Mouse (Mus musculus) ES-E14 (cell line): ENCODE measurements around the gene Arf3. TPM values are rescaled to one million over a fixed set of nuclear protein-coding genes. Genes with fewer than 3 reads are reported as not detected.

Source experiments
- DNase-seq: peaks from one replicate; pipeline ENCODE4 v3.0.0-alpha.2; 2013; ENCODE audit warnings: low read depth, low spot score
- H3K27ac ChIP-seq: 2 replicates; pipeline ENCODE4 v1.5.1; 2012; ENCODE audit warnings: low read depth, mild to moderate bottlenecking, low read length, moderate library complexity, mixed read lengths; ENCODE audit not compliant: poor library complexity, insufficient read depth, severe bottlenecking
- H3K36me3 ChIP-seq: 2 replicates; pipeline ENCODE4 v1.6.1; 2012; ENCODE audit warnings: mild to moderate bottlenecking, low read length, moderate library complexity, mixed read lengths; ENCODE audit not compliant: control insufficient read depth, poor library complexity, insufficient read depth, severe bottlenecking
- H3K4me1 ChIP-seq, 2 experiments: fragments of 150-350 bp in 1 of 2; sonication (generic) in 1 of 2; 2 replicates each; pipeline ENCODE4 v1.6.1; 2012; ENCODE audit warnings: low read length in 2 of 2, mild to moderate bottlenecking in 1 of 2, mixed read lengths in 1 of 2; ENCODE audit not compliant: control insufficient read depth in 2 of 2, insufficient read depth in 2 of 2, poor library complexity in 1 of 2
- H3K4me3 ChIP-seq, 2 experiments: fragments of 150-350 bp in 1 of 2; sonication (generic) in 1 of 2; 2 replicates each; pipeline ENCODE4 v1.5.1; 2012; ENCODE audit warnings: low read length in 2 of 2, low read depth in 1 of 2, mild to moderate bottlenecking in 1 of 2, mixed read lengths in 1 of 2; ENCODE audit not compliant: insufficient read depth in 1 of 2, poor library complexity in 1 of 2, severe bottlenecking in 1 of 2
- H3K9ac ChIP-seq: 2 replicates; pipeline ENCODE4 v1.6.1; 2012; ENCODE audit warnings: low read depth, mild to moderate bottlenecking, low read length, mixed read lengths; ENCODE audit not compliant: poor library complexity, insufficient read depth, severe bottlenecking
- H3K9me3 ChIP-seq: fragments of 150-350 bp; sonication (generic); 2 replicates; pipeline ENCODE4 v1.6.1; 2012; ENCODE audit warnings: low read depth, mild to moderate bottlenecking, low read length; ENCODE audit not compliant: control insufficient read depth, insufficient read depth
- CHD2 ChIP-seq: IDR thresholded peaks from 2 replicates; pipeline ENCODE4 v1.6.1; 2014; ENCODE audit warnings: mild to moderate bottlenecking, low read depth, low read length, inconsistent platforms
- HCFC1 ChIP-seq: IDR thresholded peaks from 2 replicates; pipeline ENCODE4 v1.6.1; 2012; ENCODE audit warnings: low read length, inconsistent platforms, borderline replicate concordance; ENCODE audit not compliant: insufficient read depth
- MAFK ChIP-seq: IDR thresholded peaks from 2 replicates; pipeline ENCODE4 v1.6.1; 2014; ENCODE audit warnings: mild to moderate bottlenecking, low read depth, low read length, inconsistent platforms; ENCODE audit not compliant: insufficient read depth
- ZC3H11A ChIP-seq: IDR thresholded peaks from 2 replicates; pipeline ENCODE4 v1.6.1; 2012; ENCODE audit warnings: low read depth, mild to moderate bottlenecking, inconsistent platforms, low read length, borderline replicate concordance
- ZNF384 ChIP-seq: IDR thresholded peaks from 2 replicates; pipeline ENCODE4 v1.6.1; 2012; ENCODE audit warnings: low read depth, low read length, inconsistent platforms
- in situ Hi-C, 2 experiments: fragments of 600-800 bp; cut with MboI; formaldehyde crosslinking; loops; one replicate each; pipeline ENCODE4 v1.15.1; 2025; ENCODE audit warnings: low sequenced_read_pairs in 2 of 2, inconsistent platforms in 1 of 2; ENCODE audit not compliant: unreplicated experiment in 2 of 2
- total RNA-seq: library from RNA; depleted of rRNA; stranded (reverse); fragments of 300-350 nt; gene quantifications from 2 replicates; pipeline ENCODE4 v1.2.3, GENCODE M21; 2012

Arf3 gene
- total RNA-seq, 1 experiment: 41.2 TPM

DNA sequence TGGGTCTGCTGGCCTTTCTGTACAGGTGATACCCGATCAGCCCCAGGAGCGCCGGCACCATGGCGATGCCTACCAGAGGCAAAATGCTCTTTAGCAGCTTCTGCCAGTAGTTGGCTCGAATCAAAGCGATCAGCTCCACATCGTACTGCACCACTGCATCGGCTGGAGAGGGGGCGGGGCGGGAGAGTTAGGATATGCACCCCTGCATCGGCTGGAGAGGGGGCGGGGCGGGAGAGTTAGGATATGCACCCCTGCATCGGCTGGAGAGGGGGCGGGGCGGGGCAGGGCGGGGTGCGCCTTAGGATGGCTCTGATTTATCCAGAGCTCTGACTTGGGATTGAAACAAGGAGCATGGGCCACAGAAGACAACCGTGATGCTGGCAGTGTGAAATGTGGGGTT is 38.6 kb downstream of the Arf3 start:
- Histone ChIP-seq H3K36me3 (no peaks in the 10 kb centered on the region), H3K27ac (no peak overlapping the region), H3K4me3 (peak overlapping the region in 1 of 2 experiments; percentile 28; a peak in 2 of 4 replicates), H3K4me1 (peaks cover 4 to 24% of the 10 kb centered on the region in 2 experiments; a peak in 3 of 4 replicates), H3K9me3 (no peaks in the 10 kb centered on the region), H3K9ac (no peak overlapping the region)
- TF ChIP-seq ZC3H11A: no peak
- in situ Hi-C loops: no loop called here
- DNase-seq: no peak

DNA sequence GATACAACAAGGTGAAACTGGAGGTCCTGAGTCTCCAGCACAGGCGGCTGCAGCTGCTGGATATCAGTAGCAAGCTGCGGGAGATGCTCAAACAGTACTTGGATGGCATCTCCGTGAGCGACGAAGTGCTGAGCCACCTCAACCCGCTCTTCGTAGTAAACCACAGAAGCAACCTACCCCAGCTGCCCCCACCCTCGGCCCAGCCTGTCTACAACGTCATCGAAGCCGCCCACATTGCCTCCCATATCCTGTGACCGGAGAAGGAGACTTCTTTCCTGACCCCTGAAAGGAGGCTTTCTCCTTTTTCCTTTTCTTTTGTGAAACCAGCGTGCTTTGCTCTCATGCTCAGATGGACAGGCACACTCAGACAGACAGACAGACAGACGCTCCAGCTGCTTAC is 40.2 kb downstream of the Arf3 start:
- peak overlapping the region in 1 of 2 experiments; percentile 66; a peak in 2 of 4 replicates for H3K4me3 ChIP-seq
- H3K36me3 ChIP-seq: no peaks in the 10 kb centered on the region
- TF ChIP-seq CHD2 (no peak), ZC3H11A (no peak), HCFC1 (no peak), ZNF384 (no peak), MAFK (no peak)
- H3K27ac ChIP-seq: no peak overlapping the region; the same call in 1 of the 2 replicates
- H3K9ac ChIP-seq: 0 out of 2 replicates have a peak overlapping the region, but pooled peaks have one; percentile 26
- no peak for DNase-seq
- in situ Hi-C loops: no loop called here
- H3K9me3 ChIP-seq: no peaks in the 10 kb centered on the region
- peaks cover 4 to 21% of the 10 kb centered on the region in 2 experiments; a peak in 3 of 4 replicates for H3K4me1 ChIP-seq

DNA sequence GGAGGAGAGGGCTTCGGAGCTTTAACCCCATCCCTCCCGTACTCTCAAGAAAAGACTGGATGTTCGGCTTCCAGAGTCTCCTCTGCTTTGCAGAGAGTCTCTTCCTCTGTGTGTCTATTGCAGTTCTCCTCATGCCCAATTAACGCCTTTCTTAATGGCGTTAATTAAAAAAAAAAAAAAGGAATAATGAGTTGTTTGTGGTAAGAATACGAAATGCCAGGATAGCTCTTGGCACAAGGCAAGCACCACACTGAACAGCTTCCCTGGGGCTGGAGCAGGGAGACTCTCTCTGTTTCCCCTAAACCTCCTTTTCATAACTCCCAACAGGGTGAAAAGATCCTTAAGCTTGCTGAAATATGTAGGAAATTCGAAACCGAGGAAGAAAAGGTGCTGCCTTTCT is 40.8 kb downstream of the Arf3 start:
- no peak for TF ChIP-seq HCFC1
- no peak for TF ChIP-seq MAFK
- H3K4me3 ChIP-seq: peak overlapping the region in 1 of 2 experiments; percentile 66; a peak in 1 of 4 replicates
- 0 out of 2 replicates have a peak overlapping the region, but pooled peaks have one; percentile 26 for H3K9ac ChIP-seq
- H3K27ac ChIP-seq: no peak overlapping the region
- DNase-seq: no peak
- H3K9me3 ChIP-seq: no peaks in the 10 kb centered on the region
- in situ Hi-C loops: no loop called here
- no peaks in the 10 kb centered on the region for H3K36me3 ChIP-seq
- H3K4me1 ChIP-seq: peaks cover 6 to 21% of the 10 kb centered on the region in 2 experiments; a peak in 3 of 4 replicates

DNA sequence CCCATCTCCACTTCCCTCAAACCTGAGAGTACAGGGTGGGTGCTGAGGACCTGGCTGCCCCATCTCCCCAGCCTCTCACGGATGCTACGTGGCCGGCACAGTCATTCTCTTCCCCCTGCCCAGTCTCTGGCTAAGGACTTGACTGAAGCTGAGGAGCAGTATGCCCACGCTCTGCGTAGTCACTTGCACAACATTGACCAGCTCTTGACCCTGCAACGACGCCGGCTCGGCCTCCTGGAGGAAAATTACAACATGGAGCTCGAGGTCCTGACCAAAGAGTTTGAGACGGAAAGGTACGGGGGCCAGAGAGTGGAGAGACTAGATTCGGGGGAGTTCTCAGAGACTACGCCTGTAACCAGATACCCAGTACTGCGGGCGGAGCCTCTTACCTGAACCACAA is 45.7 kb downstream of the Arf3 start:
- Histone ChIP-seq H3K4me1 (peaks cover 4 to 6% of the 10 kb centered on the region in 2 experiments; a peak in 1 of 4 replicates), H3K9me3 (no peaks in the 10 kb centered on the region), H3K9ac (no peak overlapping the region), H3K36me3 (no peaks in the 10 kb centered on the region), H3K4me3 (no peak overlapping the region), H3K27ac (no peak overlapping the region)
- in situ Hi-C loops: no loop called here
- TF ChIP-seq ZNF384 (no peak), CHD2 (no peak), MAFK (no peak), ZC3H11A (no peak), HCFC1 (no peak)
- DNase-seq: no peak

DNA sequence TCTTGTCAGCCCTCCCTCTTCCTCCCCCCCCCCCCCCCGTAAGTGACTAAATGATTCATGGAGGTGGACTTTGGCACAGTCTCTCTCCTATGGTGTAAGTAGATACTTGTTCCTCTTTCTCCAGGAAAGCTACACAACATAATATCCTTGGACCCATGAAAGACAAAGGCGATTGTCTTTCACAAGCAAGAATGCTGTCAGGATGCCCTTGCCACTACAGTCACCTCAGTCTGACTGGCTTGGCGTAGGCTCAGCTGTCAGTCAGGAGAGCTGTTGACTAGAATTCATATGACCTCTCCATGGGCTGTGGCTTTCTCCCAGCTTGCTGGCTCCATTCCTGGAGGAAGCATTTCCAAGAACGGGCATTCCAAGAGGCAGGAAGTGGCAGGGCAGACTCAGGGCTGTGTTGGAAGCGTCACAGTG is 48.8 kb downstream of the Arf3 start:
- Histone ChIP-seq H3K9me3 (no peaks in the 10 kb centered on the region), H3K27ac (no peak overlapping the region), H3K9ac (no peak overlapping the region), H3K4me3 (no peak overlapping the region), H3K4me1 (0 out of 4 replicates have a peak, but pooled peaks cover 1 to 2% of the 10 kb centered on the region in 2 experiments), H3K36me3 (no peaks in the 10 kb centered on the region)
- no peak for DNase-seq
- in situ Hi-C loops: no loop called here
- TF ChIP-seq CHD2: no peak
- no peak for TF ChIP-seq ZNF384
- no peak for TF ChIP-seq HCFC1
- no peak for TF ChIP-seq MAFK
- TF ChIP-seq ZC3H11A: no peak
